Mouse (Mus musculus) embryonic facial prominence, embryonic 12.5 days (tissue): Measurements from ENCODE around the gene Slc17a1. TPM values are rescaled to one million over a fixed set of nuclear protein-coding genes. Genes with fewer than 3 reads are reported as not detected.

ENCODE experiments used
- ATAC-seq: fragments of 200-750 bp; cut with Nextera tagmentation; 2 replicates; pipeline ENCODE4 v1.8.0; 2017; ENCODE audit not compliant: insufficient number of reproducible peaks, insufficient read depth, low FRiP score, low TSS enrichment
- H3K27ac ChIP-seq: fragments of 300-500 bp; sonication (generic); 2 replicates; pipeline ENCODE4 v1.5.1; 2016; ENCODE audit warnings: mild to moderate bottlenecking
- H3K27me3 ChIP-seq: fragments of 300-500 bp; sonication (generic); 2 replicates; pipeline ENCODE4 v1.6.1; 2016; ENCODE audit warnings: mild to moderate bottlenecking, moderate library complexity
- H3K36me3 ChIP-seq: fragments of 300-500 bp; sonication (generic); 2 replicates; pipeline ENCODE4 v1.6.1; 2016; ENCODE audit warnings: mild to moderate bottlenecking
- H3K4me1 ChIP-seq: fragments of 300-500 bp; sonication (generic); 2 replicates; pipeline ENCODE4 v1.6.1; 2016
- H3K4me2 ChIP-seq: fragments of 300-500 bp; sonication (generic); replicated peaks from 2 replicates; pipeline ENCODE4 v1.6.1; 2016; ENCODE audit warnings: mild to moderate bottlenecking, moderate library complexity
- H3K4me3 ChIP-seq: fragments of 300-500 bp; sonication (generic); 2 replicates; pipeline ENCODE4 v1.5.1; 2016; ENCODE audit warnings: mild to moderate bottlenecking
- H3K9ac ChIP-seq: fragments of 300-500 bp; sonication (generic); 2 replicates; pipeline ENCODE4 v1.6.1; 2016; ENCODE audit warnings: mild to moderate bottlenecking, moderate library complexity
- H3K9me3 ChIP-seq: fragments of 300-500 bp; sonication (generic); 2 replicates; pipeline ENCODE4 v1.6.1; 2016; ENCODE audit warnings: mild to moderate bottlenecking, moderate library complexity
- WGBS: fragments of 180-500 bp; shearing (Covaris S2); methylation state at CpG from one replicate; pipeline ENCODE4 v1.1.7; 2016; 5-methylcytosine and 5-hydroxymethylcytosine counted together
- microRNA-seq: library from miRNA; unstranded; fragments of <30 nt; microRNA quantifications from one replicate; pipeline ENCODE4, GENCODE M21; 2017
- polyA plus RNA-seq: library from polyadenylated mRNA; unstranded; fragments of >200 nt; fragmentation: Nextera tagmentation; extraction: Ambion mirVana; gene quantifications from 2 replicates; pipeline ENCODE4 v1.2.1, GENCODE M21; 2016

Gene Slc17a1
- polyA plus RNA-seq, 1 experiment from 2014 or later: not detected

DNA sequence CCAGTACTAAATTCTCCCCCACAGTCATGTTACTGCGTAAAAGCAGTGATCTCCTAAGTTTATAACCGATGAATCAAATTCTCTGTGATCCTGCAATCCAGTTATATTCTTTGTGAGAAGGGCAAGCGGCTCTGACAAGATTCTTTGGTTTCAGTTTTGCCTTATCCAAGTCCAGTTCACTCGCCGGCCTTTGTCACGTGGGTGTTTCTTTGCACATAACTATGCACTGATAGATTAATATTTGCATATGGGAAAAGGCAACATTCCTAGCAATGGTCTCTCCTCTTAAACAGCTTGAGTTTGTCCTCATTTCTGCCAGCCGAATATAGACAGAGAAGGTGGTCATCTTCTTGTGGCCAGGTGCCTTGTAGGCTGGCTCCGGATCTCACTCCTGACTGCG lies 62.9 kb downstream of the Slc17a1 start:
- H3K27me3 ChIP-seq: no peaks in the 10 kb centered on the region
- H3K4me3 ChIP-seq: no peak overlapping the region
- H3K9ac ChIP-seq: no peak overlapping the region
- H3K36me3 ChIP-seq: no peaks in the 10 kb centered on the region
- 91% methylated on average over 9 of the region's 9 CpGs for WGBS
- H3K27ac ChIP-seq: no peak overlapping the region
- ATAC-seq: no peak
- no peak overlapping the region for H3K4me2 ChIP-seq
- peaks cover 8% of the 10 kb centered on the region; the same call in 1 of the 2 replicates for H3K4me1 ChIP-seq
- H3K9me3 ChIP-seq: no peaks in the 10 kb centered on the region

DNA sequence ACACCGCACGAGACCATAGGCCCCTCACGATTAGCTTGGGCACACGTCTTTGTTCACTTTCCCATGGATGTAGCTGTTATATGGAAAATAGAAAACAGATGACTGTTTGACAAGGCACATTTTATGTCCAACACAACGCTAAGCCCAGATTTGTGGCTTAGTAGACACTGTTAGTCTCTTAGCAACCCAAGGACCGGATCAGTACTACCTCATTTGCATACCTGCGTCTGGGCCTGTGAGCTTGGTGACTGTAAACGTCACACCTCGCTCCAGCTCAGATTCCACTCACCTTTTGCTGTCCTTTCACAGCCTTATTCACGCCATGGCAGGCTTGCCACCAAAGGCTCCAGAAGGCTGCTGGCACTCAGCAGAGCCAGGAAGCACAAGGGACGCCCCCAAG lies 63.4 kb downstream of the Slc17a1 start:
- Histone ChIP-seq H3K4me3 (no peak overlapping the region), H3K4me1 (peaks cover 8% of the 10 kb centered on the region; the same call in 1 of the 2 replicates), H3K9ac (no peak overlapping the region), H3K27me3 (no peaks in the 10 kb centered on the region), H3K27ac (no peak overlapping the region), H3K36me3 (no peaks in the 10 kb centered on the region), H3K4me2 (no peak overlapping the region), H3K9me3 (no peaks in the 10 kb centered on the region)
- no peak for ATAC-seq
- 53% methylated on average over 11 of the region's 11 CpGs for WGBS

DNA sequence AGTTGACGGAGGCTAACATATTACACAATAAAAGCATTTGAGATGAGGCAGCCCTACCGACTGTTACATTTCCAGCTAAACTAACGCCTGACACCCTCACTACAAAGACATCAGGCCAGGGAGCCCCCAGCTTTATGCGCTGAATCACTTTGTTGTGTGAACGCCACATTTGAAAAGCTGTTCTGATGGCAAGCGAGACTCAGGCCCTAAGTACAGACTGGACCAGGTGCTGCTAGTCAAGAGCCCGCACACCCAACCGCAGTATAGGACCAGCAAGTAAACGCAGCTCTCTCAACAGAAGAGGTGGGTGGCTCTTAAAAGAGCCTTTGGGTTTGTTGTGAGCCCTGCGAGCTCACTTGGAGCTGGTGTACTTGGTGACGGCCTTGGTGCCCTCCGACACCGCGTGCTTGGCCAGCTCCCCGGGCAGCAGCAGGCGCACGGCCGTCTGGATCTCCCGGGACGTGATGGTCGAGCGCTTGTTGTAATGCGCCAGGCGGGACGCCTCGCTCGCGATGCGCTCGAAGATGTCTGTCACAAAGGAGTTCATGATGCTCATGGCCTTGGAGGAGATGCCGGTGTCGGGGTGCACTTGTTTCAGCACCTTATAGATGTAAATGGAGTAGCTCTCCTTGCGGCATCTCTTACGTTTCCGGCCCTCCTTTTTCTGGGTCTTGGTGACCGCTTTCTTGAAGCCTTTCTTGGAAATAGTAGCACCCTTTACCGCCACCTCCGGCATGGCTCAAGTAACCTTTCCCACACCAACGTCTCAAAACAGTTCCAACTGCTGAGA lies 66.1 kb downstream of the Slc17a1 start, which contains the start of gene Hist1h2ba:
Gene Hist1h2ba, minus strand, starts transcription at position 736 of the 790 bp plus-strand sequence.
- H3K27ac ChIP-seq: no peak within 1 kb of the TSS
- H3K9me3 ChIP-seq: no peaks in the 10 kb centered on the region
- H3K4me1 ChIP-seq: peaks cover 8% of the 10 kb centered on the region; the same call in 1 of the 2 replicates
- 95% methylated on average over 39 of the region's 39 CpGs for WGBS
- no peak within 1 kb of the TSS for H3K4me3 ChIP-seq
- no peak for ATAC-seq
- no peak within 1 kb of the TSS for H3K4me2 ChIP-seq
- no peak within 1 kb of the TSS for H3K9ac ChIP-seq
- no peaks in the 10 kb centered on the region for H3K36me3 ChIP-seq
- no peaks in the 10 kb centered on the region for H3K27me3 ChIP-seq

DNA sequence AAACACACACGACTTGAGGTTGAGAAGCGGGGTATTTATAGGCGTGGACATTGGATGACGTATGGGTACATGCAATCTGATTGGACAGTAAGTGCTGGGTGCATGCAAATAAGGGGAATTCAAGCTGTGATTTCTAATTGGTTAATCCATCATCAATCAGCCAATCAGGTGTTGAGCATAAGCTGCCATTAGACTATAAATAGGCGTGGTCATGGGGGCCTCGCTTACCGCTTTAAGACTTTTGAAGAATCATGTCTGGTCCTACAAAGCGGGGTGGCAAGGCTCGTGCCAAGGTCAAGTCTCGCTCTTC lies 66.6 kb downstream of the Slc17a1 start, which contains the start of gene Hist1h2aa:
Gene Hist1h2aa, plus strand, starts transcription at position 252 of the 310 bp plus-strand sequence.
- ATAC-seq: no peak
- Histone ChIP-seq H3K27me3 (no peaks in the 10 kb centered on the region), H3K27ac (no peak within 1 kb of the TSS), H3K4me3 (no peak within 1 kb of the TSS), H3K9ac (no peak within 1 kb of the TSS), H3K4me1 (peaks cover 8% of the 10 kb centered on the region; the same call in 1 of the 2 replicates), H3K4me2 (no peak within 1 kb of the TSS), H3K9me3 (no peaks in the 10 kb centered on the region), H3K36me3 (no peaks in the 10 kb centered on the region)
- WGBS: 93% methylated on average over 10 of the region's 10 CpGs

DNA sequence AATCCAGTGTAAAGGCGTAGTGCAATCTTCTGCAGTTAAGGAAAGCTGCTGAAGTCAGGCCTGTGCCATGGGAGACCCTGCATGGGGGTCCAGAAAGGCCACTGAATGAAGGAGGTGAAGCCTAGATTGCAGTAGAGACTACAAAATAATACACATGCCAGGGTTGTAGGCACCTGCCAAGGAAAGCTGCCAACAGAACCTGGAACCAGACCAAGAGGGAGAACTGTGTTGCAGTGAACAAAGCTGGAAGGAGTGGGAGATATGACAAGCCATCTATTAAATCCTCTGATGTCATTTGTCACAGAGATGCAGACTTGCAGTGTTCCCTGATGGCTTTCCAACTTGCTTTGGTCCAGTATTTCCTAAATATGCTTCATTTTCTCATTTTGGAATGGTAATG lies 71.1 kb downstream of the Slc17a1 start:
- H3K4me3 ChIP-seq: no peak overlapping the region
- no peaks in the 10 kb centered on the region for H3K27me3 ChIP-seq
- H3K9me3 ChIP-seq: no peaks in the 10 kb centered on the region
- no peaks in the 10 kb centered on the region for H3K36me3 ChIP-seq
- 92% methylated on average over 1 of the region's 1 CpGs for WGBS
- H3K9ac ChIP-seq: no peak overlapping the region
- peaks cover 5% of the 10 kb centered on the region; the same call in 1 of the 2 replicates for H3K4me1 ChIP-seq
- H3K4me2 ChIP-seq: no peak overlapping the region
- ATAC-seq: no peak
- H3K27ac ChIP-seq: no peak overlapping the region

GRCm38 (mm10) chr13:23940291-23940690 lies 72.7 kb downstream of the Slc17a1 start:
- 57% methylated on average over 6 of the region's 6 CpGs for WGBS
- no peak for ATAC-seq
- peaks cover 5% of the 10 kb centered on the region; the same call in 1 of the 2 replicates for H3K4me1 ChIP-seq
- no peak overlapping the region for H3K4me3 ChIP-seq
- H3K9ac ChIP-seq: no peak overlapping the region
- no peak overlapping the region for H3K4me2 ChIP-seq
- no peak overlapping the region for H3K27ac ChIP-seq
- H3K27me3 ChIP-seq: no peaks in the 10 kb centered on the region
- no peaks in the 10 kb centered on the region for H3K36me3 ChIP-seq
- H3K9me3 ChIP-seq: no peaks in the 10 kb centered on the region

DNA sequence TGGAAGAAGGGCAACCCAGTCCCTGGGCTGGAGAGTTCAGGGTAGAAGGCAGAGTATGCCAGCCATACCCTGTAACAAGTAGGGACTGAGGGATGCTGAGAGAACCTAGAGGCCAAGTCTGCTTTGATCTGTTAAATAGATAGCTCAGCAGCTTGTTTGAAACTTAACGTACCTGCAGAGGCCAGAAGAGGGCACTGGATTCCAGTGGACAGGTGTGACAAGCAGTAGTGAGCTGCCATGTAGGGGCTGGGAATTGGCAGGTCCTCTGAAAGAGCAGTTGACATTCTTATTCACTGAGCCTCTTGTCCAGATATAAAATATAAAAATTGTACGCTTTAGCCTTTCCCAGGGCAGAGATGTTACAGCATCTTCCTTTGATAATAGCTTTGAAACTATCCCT lies 75.3 kb downstream of the Slc17a1 start:
- 44% methylated on average over 2 of the region's 2 CpGs for WGBS
- H3K4me1 ChIP-seq: peaks cover 8% of the 10 kb centered on the region; the same call in 1 of the 2 replicates

More for the DNA sequence above, 75.3 kb downstream of the Slc17a1 start:
- no peak overlapping the region for H3K27ac ChIP-seq
- no peaks in the 10 kb centered on the region for H3K9me3 ChIP-seq
- no peak overlapping the region for H3K9ac ChIP-seq
- H3K27me3 ChIP-seq: no peaks in the 10 kb centered on the region
- ATAC-seq: no peak
- no peaks in the 10 kb centered on the region for H3K36me3 ChIP-seq
- H3K4me3 ChIP-seq: no peak overlapping the region
- H3K4me2 ChIP-seq: no peak overlapping the region

Small RNA genes within 50 kb of the gene (microRNA-seq; reads per million reads assigned to microRNA genes)
- gene Gm44344: not detected

Other genes starting within 250 kb of the Slc17a1 start
- gene Hist1h2be, start 246.6 kb upstream of the Slc17a1 start, polyA plus RNA-seq: 3.3 and 3.6 TPM in 2 replicates
- gene Hist1h1e, start 245.2 kb upstream of the Slc17a1 start, polyA plus RNA-seq: 22.6 and 24.2 TPM in 2 replicates
- gene Hist1h2ac, start 183.8 kb upstream of the Slc17a1 start, polyA plus RNA-seq: 1.3 TPM in 2 replicates
- 35.4 and 35.6 TPM in 2 replicates for gene Hist1h2bc, start 183.6 kb upstream of the Slc17a1 start, polyA plus RNA-seq
- gene Hist1h1t, start 171.9 kb upstream of the Slc17a1 start, polyA plus RNA-seq: 0.24 and 0.25 TPM in 2 replicates
- 10.5 and 13.6 TPM in 2 replicates for gene Hist1h4c, start 169.3 kb upstream of the Slc17a1 start, polyA plus RNA-seq
- gene Hfe, start 156.9 kb upstream of the Slc17a1 start, polyA plus RNA-seq: 3.2 and 3.5 TPM in 2 replicates
- 20.5 and 22.8 TPM in 2 replicates for gene Hist1h1c, start 128.9 kb upstream of the Slc17a1 start, polyA plus RNA-seq
- 19.2 and 19.3 TPM in 2 replicates for gene Hist1h3c, start 122.1 kb upstream of the Slc17a1 start, polyA plus RNA-seq
- gene Hist1h2bb, start 121.0 kb upstream of the Slc17a1 start, polyA plus RNA-seq: 3.6 and 5.0 TPM in 2 replicates
- gene Hist1h2ab, start 116.6 kb upstream of the Slc17a1 start, polyA plus RNA-seq: 58.7 and 62.9 TPM in 2 replicates
- gene Hist1h3b, start 115.5 kb upstream of the Slc17a1 start, polyA plus RNA-seq: 14.0 and 23.7 TPM in 2 replicates
- gene Hist1h4b, start 110.7 kb upstream of the Slc17a1 start, polyA plus RNA-seq: 9.4 and 11.5 TPM in 2 replicates
- gene Hist1h4a, start 106.5 kb upstream of the Slc17a1 start, polyA plus RNA-seq: 1.1 and 1.2 TPM in 2 replicates
- 7.8 and 9.6 TPM in 2 replicates for gene Hist1h3a, start 105.4 kb upstream of the Slc17a1 start, polyA plus RNA-seq
- 4.0 and 5.8 TPM in 2 replicates for gene Hist1h1a, start 104.1 kb upstream of the Slc17a1 start, polyA plus RNA-seq
- 0.10 TPM in 1 of 2 replicates, not detected in the other for gene Trim38, start 97.8 kb upstream of the Slc17a1 start, polyA plus RNA-seq
- gene Slc17a2, start 60.8 kb upstream of the Slc17a1 start, polyA plus RNA-seq: not detected in 2 replicates
- gene Slc17a3, start 28.3 kb upstream of the Slc17a1 start, polyA plus RNA-seq: not detected in 2 replicates
- not detected in 2 replicates for gene Slc17a4, start 47.3 kb downstream of the Slc17a1 start, polyA plus RNA-seq
- gene Hist1h2ba, start 66.4 kb downstream of the Slc17a1 start, polyA plus RNA-seq: not detected in 2 replicates
- not detected in 2 replicates for gene Hist1h2aa, start 66.7 kb downstream of the Slc17a1 start, polyA plus RNA-seq
- 0.40 TPM in 1 of 2 replicates, not detected in the other for gene Scgn, start 123.5 kb downstream of the Slc17a1 start, polyA plus RNA-seq